Mouse (Mus musculus): ENCODE measurements around the gene Mbd5. TPM values are rescaled to one million over a fixed set of nuclear protein-coding genes. Genes with fewer than 3 reads are reported as not detected.

The Mbd5 gene
- polyA plus RNA-seq, 1 experiment: 43.5 TPM

DNA sequence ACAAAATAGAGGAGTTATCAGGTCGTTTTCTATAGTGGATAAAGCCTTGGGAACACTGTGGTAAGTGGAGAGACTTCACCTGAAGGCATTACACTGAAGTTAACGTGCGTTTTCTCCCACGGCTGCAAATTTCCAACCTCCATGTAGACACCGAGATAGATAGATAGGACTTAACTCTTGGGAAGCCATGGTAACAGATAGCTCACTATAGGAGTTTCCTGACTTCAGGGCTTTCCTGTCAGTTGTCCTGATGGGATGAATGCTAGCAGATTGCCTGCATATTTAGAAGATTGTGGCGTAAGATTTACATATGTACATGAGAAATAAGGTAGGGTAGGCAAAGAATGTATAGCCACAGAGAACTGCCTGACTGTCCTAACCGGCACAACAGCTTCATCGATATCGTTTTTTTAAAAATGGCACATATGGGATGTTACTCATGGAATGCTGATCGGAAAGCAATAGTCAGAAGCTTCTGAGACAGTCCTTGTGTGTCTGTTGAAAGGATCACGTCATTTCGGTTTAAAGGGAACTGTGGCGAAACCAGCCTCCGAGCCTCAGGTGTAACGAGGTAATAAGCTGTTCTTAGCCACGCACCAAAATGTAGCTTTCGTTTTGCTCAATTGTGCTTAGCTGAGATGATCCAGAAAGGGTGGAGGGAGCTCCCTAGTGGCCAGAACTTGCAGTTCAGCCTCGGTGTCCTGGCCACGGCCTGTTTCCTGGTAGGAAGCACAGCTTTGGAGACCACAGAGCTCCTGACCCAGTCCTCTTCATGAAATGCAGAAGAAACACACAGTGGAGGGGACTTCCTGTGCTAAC is 363.5 kb downstream of the Mbd5 start:
- Histone ChIP-seq H3K27ac (ENCODE audit: insufficient read depth, low read length) (no peak overlapping the region), H3K4me1 (ENCODE audit: control insufficient read depth, insufficient read depth, low read length) (no peaks in the 10 kb centered on the region), H3K4me3 (ENCODE audit: insufficient read depth, low read length) (peak overlapping the region; percentile 68)
- TF ChIP-seq POLR2A (IDR thresholded peaks at IDR 0.05; ENCODE audit: low read depth, low read length) (no peak), CTCF (IDR thresholded peaks at IDR 0.05; ENCODE audit: borderline replicate concordance, insufficient read depth, low read length) (peak; percentile 83)

DNA sequence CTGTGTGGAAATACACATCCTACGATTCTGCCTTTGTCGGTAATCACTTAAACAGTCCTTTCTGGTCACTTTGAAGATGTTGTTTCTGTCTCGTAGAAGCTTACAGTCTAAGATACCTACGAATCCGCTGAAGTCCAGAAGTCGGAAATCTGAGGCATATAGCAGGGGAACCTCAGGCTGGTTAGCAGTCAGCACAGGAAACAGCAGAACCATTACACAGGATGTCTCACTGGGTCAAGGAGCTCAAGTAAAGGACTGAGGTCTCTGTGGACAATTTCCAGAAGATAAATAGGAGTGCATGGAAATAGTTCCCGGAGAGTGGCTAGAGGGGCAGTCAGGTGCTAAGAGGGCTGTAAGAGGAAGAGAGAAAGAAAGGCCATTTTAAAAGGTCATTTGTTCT is 384.3 kb downstream of the Mbd5 start:
- TF ChIP-seq CTCF (IDR thresholded peaks at IDR 0.05; ENCODE audit: borderline replicate concordance, insufficient read depth, low read length) (no peak), POLR2A (IDR thresholded peaks at IDR 0.05; ENCODE audit: low read depth, low read length) (no peak)
- Histone ChIP-seq H3K27ac (ENCODE audit: insufficient read depth, low read length) (no peak overlapping the region), H3K4me3 (ENCODE audit: insufficient read depth, low read length) (no peak overlapping the region), H3K4me1 (ENCODE audit: control insufficient read depth, insufficient read depth, low read length) (no peaks in the 10 kb centered on the region)

DNA sequence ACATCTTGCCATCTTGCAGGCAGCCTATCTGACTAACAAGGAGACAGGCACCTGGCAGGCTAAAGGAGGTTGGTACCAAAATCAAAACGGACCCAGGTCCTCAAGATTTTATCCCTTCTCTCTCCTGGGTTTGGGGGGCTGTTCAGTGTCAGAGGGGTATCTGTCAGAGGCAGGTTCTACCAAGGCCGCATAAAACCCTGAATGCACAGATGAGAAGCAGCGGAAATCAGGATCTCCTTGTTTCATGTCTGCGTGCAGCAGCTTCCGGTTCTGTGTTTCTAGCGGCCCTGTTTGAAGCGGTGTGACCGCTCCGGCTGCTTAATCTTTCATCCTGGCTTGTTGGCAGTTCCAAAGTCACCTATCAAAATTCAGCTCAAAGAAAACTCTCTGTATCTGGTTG is 386.0 kb downstream of the Mbd5 start:
- no peaks in the 10 kb centered on the region for H3K4me1 ChIP-seq (ENCODE audit: control insufficient read depth, insufficient read depth, low read length)
- H3K4me3 ChIP-seq (ENCODE audit: insufficient read depth, low read length): no peak overlapping the region
- no peak for TF ChIP-seq CTCF (IDR thresholded peaks at IDR 0.05; ENCODE audit: borderline replicate concordance, insufficient read depth, low read length)
- no peak for TF ChIP-seq POLR2A (IDR thresholded peaks at IDR 0.05; ENCODE audit: low read depth, low read length)
- H3K27ac ChIP-seq (ENCODE audit: insufficient read depth, low read length): no peak overlapping the region

- no peak for TF ChIP-seq CTCF (IDR thresholded peaks at IDR 0.05; ENCODE audit: borderline replicate concordance, insufficient read depth, low read length)
- no peak for TF ChIP-seq POLR2A (IDR thresholded peaks at IDR 0.05; ENCODE audit: low read depth, low read length)
- no peak overlapping the region for H3K4me3 ChIP-seq (ENCODE audit: insufficient read depth, low read length)
- H3K4me1 ChIP-seq (ENCODE audit: control insufficient read depth, insufficient read depth, low read length): no peaks in the 10 kb centered on the region
- no peak overlapping the region for H3K27ac ChIP-seq (ENCODE audit: insufficient read depth, low read length)
These were observed 395.0 kb downstream of the Mbd5 start for GRCm38 (mm10) chr2:49344287-49344686.

DNA sequence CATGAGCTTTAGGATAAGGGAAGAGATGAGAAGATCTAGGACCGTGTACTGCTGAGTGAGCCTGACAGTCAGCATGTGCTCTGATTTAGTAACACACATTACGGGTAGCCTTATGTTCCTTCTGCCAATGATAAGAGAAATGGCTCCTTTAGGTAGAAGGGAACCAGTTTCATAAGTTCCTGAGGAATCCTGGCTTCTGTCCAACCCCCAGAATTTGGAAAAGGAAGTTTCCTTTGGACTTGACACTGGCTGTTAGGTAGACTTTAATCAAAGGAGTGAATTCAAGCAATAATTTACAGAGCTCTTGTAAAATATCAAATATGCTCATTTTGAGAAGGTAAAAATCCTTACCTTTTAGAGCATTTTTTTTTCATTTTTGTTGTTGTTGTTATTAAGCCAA is 396.5 kb downstream of the Mbd5 start:
- Histone ChIP-seq H3K27ac (ENCODE audit: insufficient read depth, low read length) (no peak overlapping the region), H3K4me1 (ENCODE audit: control insufficient read depth, insufficient read depth, low read length) (no peaks in the 10 kb centered on the region), H3K4me3 (ENCODE audit: insufficient read depth, low read length) (no peak overlapping the region)
- TF ChIP-seq POLR2A (IDR thresholded peaks at IDR 0.05; ENCODE audit: low read depth, low read length) (no peak), CTCF (IDR thresholded peaks at IDR 0.05; ENCODE audit: borderline replicate concordance, insufficient read depth, low read length) (no peak)

DNA sequence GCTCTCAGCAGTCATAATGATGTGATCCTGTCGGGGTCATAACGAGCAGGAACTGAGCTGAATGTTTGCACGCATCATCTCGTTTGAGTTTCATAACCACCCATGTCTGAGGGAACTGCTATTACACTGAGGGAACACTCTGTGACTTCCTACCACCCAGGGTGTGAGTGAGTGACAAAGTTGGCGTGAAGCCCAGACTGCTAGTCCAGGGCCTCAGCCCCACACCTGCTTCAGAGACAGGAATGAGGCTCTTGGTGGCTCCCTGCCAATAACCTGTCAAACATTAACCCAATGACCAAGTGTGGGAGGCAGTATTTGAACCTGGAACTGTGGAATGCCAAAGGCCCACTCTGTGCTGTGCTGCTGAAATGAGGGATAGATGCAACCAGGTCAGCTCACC is 400.5 kb downstream of the Mbd5 start:
- no peak overlapping the region for H3K27ac ChIP-seq (ENCODE audit: insufficient read depth, low read length)
- H3K4me1 ChIP-seq (ENCODE audit: control insufficient read depth, insufficient read depth, low read length): no peaks in the 10 kb centered on the region
- TF ChIP-seq POLR2A (IDR thresholded peaks at IDR 0.05; ENCODE audit: low read depth, low read length) (no peak), CTCF (IDR thresholded peaks at IDR 0.05; ENCODE audit: borderline replicate concordance, insufficient read depth, low read length) (no peak)
- H3K4me3 ChIP-seq (ENCODE audit: insufficient read depth, low read length): no peak overlapping the region

- H3K27ac ChIP-seq (ENCODE audit: insufficient read depth, low read length): no peak overlapping the region
- no peaks in the 10 kb centered on the region for H3K4me1 ChIP-seq (ENCODE audit: control insufficient read depth, insufficient read depth, low read length)
- TF ChIP-seq CTCF (IDR thresholded peaks at IDR 0.05; ENCODE audit: borderline replicate concordance, insufficient read depth, low read length) (no peak), POLR2A (IDR thresholded peaks at IDR 0.05; ENCODE audit: low read depth, low read length) (no peak)
- no peak overlapping the region for H3K4me3 ChIP-seq (ENCODE audit: insufficient read depth, low read length)
These were observed 401.5 kb downstream of the Mbd5 start for GRCm38 (mm10) chr2:49350852-49351251.

DNA sequence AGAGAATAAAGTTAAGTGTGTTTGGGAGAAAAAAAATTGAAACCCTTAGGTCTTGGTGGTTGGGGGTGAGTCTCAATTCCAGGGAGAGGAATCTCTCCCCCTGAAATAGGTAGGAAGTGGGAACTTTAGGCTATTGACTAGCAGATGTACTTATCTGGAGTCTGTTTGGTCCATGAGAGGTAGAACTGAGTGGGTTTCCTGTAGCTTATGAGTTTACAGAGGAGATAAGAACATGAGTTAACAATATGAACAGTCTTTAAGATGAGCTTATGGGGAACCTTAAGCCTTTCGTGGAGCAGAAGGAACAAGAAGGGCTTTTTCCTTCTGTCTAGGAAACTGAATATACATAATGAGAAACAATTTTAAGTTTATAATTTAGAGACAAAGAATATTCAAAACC is 404.8 kb downstream of the Mbd5 start:
- H3K27ac ChIP-seq (ENCODE audit: insufficient read depth, low read length): no peak overlapping the region
- no peak overlapping the region for H3K4me3 ChIP-seq (ENCODE audit: insufficient read depth, low read length)
- H3K4me1 ChIP-seq (ENCODE audit: control insufficient read depth, insufficient read depth, low read length): no peaks in the 10 kb centered on the region
- no peak for TF ChIP-seq POLR2A (IDR thresholded peaks at IDR 0.05; ENCODE audit: low read depth, low read length)
- TF ChIP-seq CTCF (IDR thresholded peaks at IDR 0.05; ENCODE audit: borderline replicate concordance, insufficient read depth, low read length): no peak

- Histone ChIP-seq H3K4me3 (ENCODE audit: insufficient read depth, low read length) (no peak overlapping the region), H3K4me1 (ENCODE audit: control insufficient read depth, insufficient read depth, low read length) (no peaks in the 10 kb centered on the region), H3K27ac (ENCODE audit: insufficient read depth, low read length) (no peak overlapping the region)
- TF ChIP-seq CTCF (IDR thresholded peaks at IDR 0.05; ENCODE audit: borderline replicate concordance, insufficient read depth, low read length) (no peak), POLR2A (IDR thresholded peaks at IDR 0.05; ENCODE audit: low read depth, low read length) (no peak)
These were observed 406.6 kb downstream of the Mbd5 start for GRCm38 (mm10) chr2:49355867-49356266.

DNA sequence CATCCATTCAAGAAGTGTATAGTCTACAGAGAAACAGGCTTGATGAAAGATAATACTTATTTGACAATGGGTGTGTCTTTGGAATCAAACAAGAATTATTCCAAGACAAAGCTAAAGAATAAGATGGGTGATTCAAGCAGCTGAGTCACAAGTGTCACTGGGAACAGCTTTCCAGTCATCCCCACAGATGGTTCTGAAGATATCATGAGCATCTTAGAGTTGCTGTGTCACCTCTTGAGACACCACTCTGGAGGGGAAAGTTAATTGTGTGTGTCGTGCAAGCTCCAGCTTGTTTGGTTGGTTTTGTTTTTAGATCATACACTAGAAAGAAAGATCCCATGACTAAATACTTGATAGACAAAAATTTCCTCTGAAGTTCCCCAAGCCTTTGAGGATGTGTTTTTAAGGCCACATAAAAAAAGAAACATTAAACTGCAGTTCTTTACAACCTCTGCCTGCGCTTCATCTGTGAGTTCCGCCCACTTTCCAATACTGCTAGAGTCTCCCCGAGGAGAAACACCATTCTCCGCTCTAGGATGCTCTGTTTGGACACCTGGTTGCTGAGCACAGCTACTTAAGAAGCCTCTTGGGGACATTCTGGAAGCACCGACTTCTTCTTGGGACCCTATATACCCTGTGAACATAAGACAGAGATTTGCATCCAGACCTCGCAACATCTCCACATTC is 409.0 kb downstream of the Mbd5 start:
- Histone ChIP-seq H3K4me1 (ENCODE audit: control insufficient read depth, insufficient read depth, low read length) (no peaks in the 10 kb centered on the region), H3K4me3 (ENCODE audit: insufficient read depth, low read length) (no peak overlapping the region), H3K27ac (ENCODE audit: insufficient read depth, low read length) (no peak overlapping the region)
- TF ChIP-seq CTCF (IDR thresholded peaks at IDR 0.05; ENCODE audit: borderline replicate concordance, insufficient read depth, low read length) (no peak), POLR2A (IDR thresholded peaks at IDR 0.05; ENCODE audit: low read depth, low read length) (no peak)

Data from embryonic fibroblast, embryonic 13.5 days (primary cell).